Mouse (Mus musculus) neural tube, embryonic 13.5 days (tissue): ENCODE measurements around the gene Il23a. TPM values are rescaled to one million over a fixed set of nuclear protein-coding genes. Genes with fewer than 3 reads are reported as not detected.

Experiments used
- ATAC-seq: fragments of 200-750 bp; cut with Nextera tagmentation; 2 replicates; pipeline ENCODE4 v1.8.0; 2017; ENCODE audit warnings: low read depth, mild to moderate bottlenecking, moderate TSS enrichment, moderate library complexity
- H3K27ac ChIP-seq: fragments of 300-500 bp; sonication (generic); replicated peaks from 2 replicates; pipeline ENCODE4 v1.5.1; 2015; ENCODE audit warnings: moderate library complexity, mild to moderate bottlenecking, inconsistent platforms
- H3K27me3 ChIP-seq: fragments of 300-500 bp; sonication (generic); 2 replicates; pipeline ENCODE4 v1.6.1; 2015; ENCODE audit warnings: mild to moderate bottlenecking, inconsistent platforms
- H3K36me3 ChIP-seq: fragments of 300-500 bp; sonication (generic); 2 replicates; pipeline ENCODE4 v1.6.1; 2015; ENCODE audit warnings: mild to moderate bottlenecking, inconsistent platforms
- H3K4me1 ChIP-seq: fragments of 300-500 bp; sonication (generic); replicated peaks from 2 replicates; pipeline ENCODE4 v1.6.1; 2015; ENCODE audit warnings: inconsistent platforms
- H3K4me2 ChIP-seq: fragments of 300-500 bp; sonication (generic); 2 replicates; pipeline ENCODE4 v1.6.1; 2015; ENCODE audit warnings: inconsistent platforms, mild to moderate bottlenecking, moderate library complexity
- H3K4me3 ChIP-seq: fragments of 300-500 bp; sonication (generic); 2 replicates; pipeline ENCODE4 v1.5.1; 2015; ENCODE audit warnings: mild to moderate bottlenecking, inconsistent platforms
- H3K9ac ChIP-seq: fragments of 300-500 bp; sonication (generic); 2 replicates; pipeline ENCODE4 v1.6.1; 2015; ENCODE audit warnings: moderate library complexity, mild to moderate bottlenecking, inconsistent platforms
- H3K9me3 ChIP-seq: fragments of 300-500 bp; sonication (generic); 2 replicates; pipeline ENCODE4 v1.6.1; 2016; ENCODE audit warnings: inconsistent platforms
- WGBS: fragments of 180-500 bp; shearing (Covaris S2); methylation state at CpG from one replicate; pipeline ENCODE4 v1.1.7; 2015; 5-methylcytosine and 5-hydroxymethylcytosine counted together
- polyA plus RNA-seq: library from polyadenylated mRNA; unstranded; fragments of >200 nt; fragmentation: Nextera tagmentation; extraction: Ambion mirVana; gene quantifications from 2 replicates; pipeline ENCODE4 v1.2.1, GENCODE M21; 2015

The Il23a gene
- polyA plus RNA-seq, 1 experiment from 2014 or later = 0.38 TPM

DNA sequence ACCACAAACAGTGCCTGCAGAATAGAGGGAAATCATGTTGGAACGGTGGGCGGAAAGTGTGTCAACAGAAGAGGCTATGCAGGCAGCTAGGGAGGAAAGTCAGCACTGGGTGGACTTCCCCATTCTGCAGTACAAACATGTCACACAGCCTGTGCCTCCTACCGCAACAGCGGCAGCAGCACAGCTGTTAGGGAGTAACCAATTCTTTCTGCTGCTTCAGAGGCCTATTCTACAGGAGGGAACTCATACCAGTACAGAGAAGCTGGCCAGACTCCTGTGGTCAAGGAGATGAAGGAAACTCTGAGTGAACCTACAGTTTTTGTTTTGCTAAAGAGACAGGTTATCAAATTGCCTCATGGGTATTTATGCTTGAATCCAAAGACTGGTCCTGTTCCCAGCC is 39.6 kb downstream of the Il23a start:
- no peak for ATAC-seq
- Histone ChIP-seq H3K4me2 (no peak overlapping the region), H3K36me3 (no peaks in the 10 kb centered on the region), H3K27ac (no peak overlapping the region), H3K4me1 (no peaks in the 10 kb centered on the region), H3K4me3 (no peak overlapping the region), H3K9me3 (no peaks in the 10 kb centered on the region), H3K9ac (no peak overlapping the region), H3K27me3 (no peaks in the 10 kb centered on the region)
- 84% methylated on average over 4 of the region's 4 CpGs for WGBS

DNA sequence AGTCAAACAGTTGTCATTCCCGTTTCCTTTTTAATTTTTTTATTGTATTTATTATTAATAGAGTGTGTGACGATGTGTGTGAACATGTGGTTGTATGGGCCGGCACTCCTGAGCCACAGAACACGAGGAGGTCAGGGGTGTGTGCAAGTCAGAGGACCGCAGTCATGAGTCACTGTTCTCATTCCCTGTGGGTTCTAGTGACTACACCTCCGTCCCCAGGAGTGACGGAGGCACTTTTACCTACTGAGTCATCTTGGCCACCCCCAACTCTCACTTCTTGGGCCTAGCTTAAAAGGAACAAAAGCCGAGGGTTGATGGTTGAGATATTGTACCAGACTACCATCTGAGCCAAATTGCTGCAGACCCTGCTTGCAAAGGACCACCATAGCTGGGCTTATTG is 42.2 kb downstream of the Il23a start:
- H3K4me3 ChIP-seq = no peak overlapping the region
- H3K9me3 ChIP-seq = no peaks in the 10 kb centered on the region
- H3K27me3 ChIP-seq = no peaks in the 10 kb centered on the region
- WGBS = 74% methylated on average over 8 of the region's 8 CpGs
- H3K9ac ChIP-seq = no peak overlapping the region
- no peaks in the 10 kb centered on the region for H3K4me1 ChIP-seq
- no peak overlapping the region for H3K27ac ChIP-seq
- peaks cover 20% of the 10 kb centered on the region for H3K36me3 ChIP-seq
- no peak for ATAC-seq
- no peak overlapping the region for H3K4me2 ChIP-seq

DNA sequence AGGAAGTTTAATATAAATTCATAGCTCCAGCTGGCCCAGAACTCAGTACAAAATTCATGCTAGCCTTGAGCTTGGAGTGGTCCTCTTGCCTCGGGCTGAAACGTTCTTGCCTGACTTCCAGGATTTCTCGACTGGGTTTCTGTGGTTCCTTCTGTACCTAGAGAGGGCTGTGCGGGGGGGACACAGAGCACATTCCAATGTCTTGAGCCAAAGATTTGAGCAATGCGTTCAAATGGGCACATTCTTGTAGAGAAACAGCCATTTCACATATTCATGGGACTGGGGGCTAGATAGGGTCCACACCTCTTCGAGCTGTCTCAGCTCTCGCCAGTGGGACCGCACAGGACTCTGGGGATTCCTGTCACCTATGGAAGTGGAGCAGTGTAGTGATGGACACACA is 42.6 kb downstream of the Il23a start:
- no peak overlapping the region for H3K27ac ChIP-seq
- no peaks in the 10 kb centered on the region for H3K27me3 ChIP-seq
- ATAC-seq = no peak
- no peak overlapping the region for H3K9ac ChIP-seq
- H3K4me1 ChIP-seq = no peaks in the 10 kb centered on the region
- peaks cover 24% of the 10 kb centered on the region for H3K36me3 ChIP-seq
- H3K4me3 ChIP-seq = no peak overlapping the region
- WGBS = 88% methylated on average over 8 of the region's 8 CpGs
- H3K4me2 ChIP-seq = no peak overlapping the region
- no peaks in the 10 kb centered on the region for H3K9me3 ChIP-seq

DNA sequence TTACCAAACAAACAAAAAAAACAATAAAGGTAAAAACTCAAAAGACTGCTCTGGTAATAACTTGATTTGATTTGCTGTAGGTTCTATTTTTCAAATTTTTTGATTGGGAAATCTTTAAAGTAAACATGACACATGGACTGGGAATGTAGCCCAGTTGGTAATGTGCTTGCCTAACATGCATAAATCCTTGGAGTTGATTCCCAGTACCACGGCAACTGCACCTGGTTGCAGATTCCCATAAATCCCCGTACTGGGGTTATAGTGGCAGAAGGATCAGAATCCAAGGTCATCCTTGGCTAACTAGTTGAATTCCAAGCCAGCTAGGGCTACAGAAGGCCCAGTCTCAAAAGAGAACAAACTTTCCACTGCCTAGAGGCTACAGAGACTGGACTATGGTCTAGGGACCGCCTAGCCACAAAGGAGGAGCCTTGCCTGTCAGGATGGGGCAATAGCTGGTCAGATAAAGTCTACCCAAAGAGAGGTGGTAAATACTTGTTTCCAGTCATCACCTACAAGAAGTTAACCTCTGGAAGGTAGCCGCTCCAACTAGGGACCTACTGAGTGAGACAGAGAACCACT is 44.8 kb downstream of the Il23a start, which contains the start of gene Apon:
Gene Apon, plus strand, starts transcription at position 420 of the 579 bp plus-strand sequence.
- peaks cover 44% of the 10 kb centered on the region for H3K36me3 ChIP-seq
- 90% methylated on average over 4 of the region's 4 CpGs for WGBS
- H3K27ac ChIP-seq = no peak within 1 kb of the TSS
- no peaks in the 10 kb centered on the region for H3K27me3 ChIP-seq
- H3K9ac ChIP-seq = no peak within 1 kb of the TSS
- H3K4me2 ChIP-seq = no peak within 1 kb of the TSS
- no peaks in the 10 kb centered on the region for H3K4me1 ChIP-seq
- H3K4me3 ChIP-seq = no peak within 1 kb of the TSS
- no peak for ATAC-seq
- H3K9me3 ChIP-seq = no peaks in the 10 kb centered on the region

DNA sequence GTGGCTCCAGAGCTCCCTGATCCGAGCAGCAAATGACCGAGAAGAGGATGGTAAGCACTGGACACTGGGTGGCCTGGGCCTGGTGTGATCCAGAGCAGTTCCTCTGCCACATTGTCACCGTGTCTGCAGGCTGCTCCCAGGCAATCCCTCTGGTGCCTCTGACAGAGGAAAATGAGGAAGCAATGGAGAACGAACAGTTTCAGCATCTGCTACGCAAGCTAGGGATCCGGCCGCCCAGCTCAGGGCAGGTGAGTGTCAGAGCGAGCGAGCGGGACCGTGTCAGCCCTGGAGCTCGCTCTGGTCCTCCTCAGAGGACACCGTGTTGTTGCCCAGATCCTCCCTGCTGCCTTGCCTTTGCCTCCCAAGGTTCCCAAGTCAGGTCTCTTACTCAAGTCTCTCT is 48.0 kb downstream of the Il23a start:
- Histone ChIP-seq H3K9ac (no peak overlapping the region), H3K36me3 (peaks cover 76% of the 10 kb centered on the region), H3K4me1 (no peaks in the 10 kb centered on the region), H3K27me3 (no peaks in the 10 kb centered on the region), H3K27ac (no peak overlapping the region), H3K4me2 (no peak overlapping the region), H3K4me3 (no peak overlapping the region), H3K9me3 (no peaks in the 10 kb centered on the region)
- no peak for ATAC-seq
- 95% methylated on average over 13 of the region's 13 CpGs for WGBS

DNA sequence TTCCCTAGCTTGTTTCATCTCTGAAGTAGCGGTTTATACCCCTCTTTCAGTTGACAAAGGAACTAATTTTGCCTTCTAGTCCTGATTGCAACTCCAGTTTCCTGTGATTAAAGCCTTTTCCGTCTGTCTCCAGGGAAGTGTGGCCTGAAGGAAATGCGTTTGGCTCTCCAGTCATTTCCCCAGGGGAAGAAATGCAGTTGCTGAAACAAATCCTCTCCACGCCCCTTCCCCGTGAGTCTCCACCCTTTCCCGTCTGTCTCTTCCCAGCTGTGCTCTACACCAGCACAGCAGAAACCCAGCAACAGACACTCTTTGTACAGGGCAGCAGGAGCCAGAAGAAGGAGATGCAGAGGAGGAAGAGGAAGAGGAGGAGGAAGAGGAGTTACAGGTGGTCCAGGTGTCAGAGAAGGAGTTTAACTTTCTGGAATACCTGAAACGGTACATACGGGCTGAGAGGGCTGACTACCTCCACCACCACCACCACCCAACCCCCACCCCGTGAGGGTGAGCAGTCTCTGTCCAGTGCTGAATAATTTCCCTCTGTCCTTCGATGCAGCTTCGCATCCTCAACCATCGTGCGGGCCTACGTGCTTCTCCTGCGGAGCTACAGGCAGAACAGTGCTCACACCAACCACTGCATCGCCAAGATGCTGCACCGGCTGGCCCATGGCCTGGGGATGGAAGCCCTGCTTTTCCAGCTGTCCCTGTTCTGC is 51.4 kb downstream of the Il23a start:
- Histone ChIP-seq H3K9ac (no peak overlapping the region), H3K4me1 (no peaks in the 10 kb centered on the region), H3K36me3 (peaks cover 97% of the 10 kb centered on the region), H3K27ac (peak overlapping the region; percentile 49), H3K9me3 (no peaks in the 10 kb centered on the region), H3K4me2 (peak overlapping the region; percentile 33), H3K4me3 (no peak overlapping the region), H3K27me3 (no peaks in the 10 kb centered on the region)
- ATAC-seq = no peak
- WGBS = 85% methylated on average over 17 of the region's 17 CpGs

Other genes with a start within 250 kb of the Il23a start
- 448 and 456 TPM in 2 replicates for gene Ptges3, start 239.8 kb downstream of the Il23a start, polyA plus RNA-seq
- gene Atp5b, start 215.5 kb downstream of the Il23a start, polyA plus RNA-seq = 2,119 and 2,171 TPM in 2 replicates
- gene Baz2a, start 207.2 kb downstream of the Il23a start, polyA plus RNA-seq = 10.9 and 12.2 TPM in 2 replicates
- gene Rbms2, start 118.5 kb downstream of the Il23a start, polyA plus RNA-seq = 12.4 and 12.7 TPM in 2 replicates
- gene Gls2, start 104.3 kb downstream of the Il23a start, polyA plus RNA-seq = 1.1 and 1.7 TPM in 2 replicates
- 21.3 and 21.5 TPM in 2 replicates for gene Spryd4, start 86.9 kb downstream of the Il23a start, polyA plus RNA-seq
- gene Mip, start 72.9 kb downstream of the Il23a start, polyA plus RNA-seq = not detected in 2 replicates
- gene Timeless, start 66.7 kb downstream of the Il23a start, polyA plus RNA-seq = 24.0 and 31.2 TPM in 2 replicates
- 0.17 and 0.32 TPM in 2 replicates for gene Apon, start 44.7 kb downstream of the Il23a start, polyA plus RNA-seq
- gene Apof, start 30.1 kb downstream of the Il23a start, polyA plus RNA-seq = not detected in 2 replicates
- 22.6 and 23.7 TPM in 2 replicates for gene Stat2, start 28.2 kb downstream of the Il23a start, polyA plus RNA-seq
- gene Pan2, start 4.6 kb upstream of the Il23a start, polyA plus RNA-seq = 22.2 and 24.3 TPM in 2 replicates
- gene Cnpy2, start 23.7 kb upstream of the Il23a start, polyA plus RNA-seq = 221 and 241 TPM in 2 replicates
- gene Cs, start 39.0 kb upstream of the Il23a start, polyA plus RNA-seq = 228 and 239 TPM in 2 replicates
- 34.9 and 41.0 TPM in 2 replicates for gene Coq10a, start 70.2 kb upstream of the Il23a start, polyA plus RNA-seq
- 9.5 and 12.1 TPM in 2 replicates for gene Ankrd52, start 78.4 kb upstream of the Il23a start, polyA plus RNA-seq
- not detected in 2 replicates for gene Slc39a5, start 102.5 kb upstream of the Il23a start, polyA plus RNA-seq
- 124 and 129 TPM in 2 replicates for gene Nabp2, start 112.7 kb upstream of the Il23a start, polyA plus RNA-seq
- 73.4 and 74.3 TPM in 2 replicates for gene Rnf41, start 112.9 kb upstream of the Il23a start, polyA plus RNA-seq
- gene Smarcc2, start 160.5 kb upstream of the Il23a start, polyA plus RNA-seq = 176 and 184 TPM in 2 replicates
- 1,017 and 1,105 TPM in 2 replicates for gene Myl6, start 195.4 kb upstream of the Il23a start, polyA plus RNA-seq
- gene Myl6b, start 199.9 kb upstream of the Il23a start, polyA plus RNA-seq = 4.1 and 5.0 TPM in 2 replicates
- gene Esyt1, start 227.1 kb upstream of the Il23a start, polyA plus RNA-seq = 31.5 and 35.1 TPM in 2 replicates
- gene Zc3h10, start 249.0 kb upstream of the Il23a start, polyA plus RNA-seq = 19.4 and 19.9 TPM in 2 replicates